14 mouse cellular contexts compared by ENCODE assay signal in genomic region chr7:99826096-99826495, GRCm38 (mm10). TPM values are rescaled to one million over a fixed set of nuclear protein-coding genes. Genes with fewer than 3 reads are reported as not detected.
DNase-seq lines count a peak whose midpoint lies in the region; ATAC-seq and TF ChIP-seq lines count a peak whose summit lies in the region.
"Had no signal": no experiment of that assay in that cellular context is flagged by ENCODE, and none has a peak within 500 bp of the region (broad histone marks: within the 10 kb centered on the region; RNA-seq: fewer than 3 reads in every experiment).

No protein-coding gene starts in this region.

- WGBS in heart, embryonic 12.5 days: 54% methylated on average over 6 of the region's 6 CpGs
- WGBS in heart, adult 2 months: 76% methylated on average over 6 of the region's 6 CpGs
- 65% methylated on average over 6 of the region's 6 CpGs for WGBS in liver, embryonic 11.5 days
- WGBS in bone marrow, adult 2 months: 83% methylated on average over 6 of the region's 6 CpGs
- WGBS in liver, postnatal 0 days (ENCODE audit: insufficient replicate concordance): 68% methylated on average over 6 of the region's 6 CpGs
- WGBS in cerebellum, adult 2 months: 66% methylated on average over 6 of the region's 6 CpGs

- intact Hi-C loops in heart, adult 2 months (cut with DNase I): no loop called here

- TF ChIP-seq EP300 in heart, adult 2 months (IDR thresholded peaks at IDR 0.05; ENCODE audit: insufficient read depth, low read depth, low read length): no peak
- TF ChIP-seq EP300 in liver, postnatal 0 days (IDR thresholded peaks at IDR 0.05; ENCODE audit: low read depth): no peak

- no peak for ATAC-seq in heart, embryonic 12.5 days (ENCODE audit: insufficient number of reproducible peaks, low FRiP score)
- ATAC-seq in liver, embryonic 11.5 days (replicated peaks; ENCODE audit: low FRiP score): no peak
- no peak for ATAC-seq in liver, postnatal 0 days
- ATAC-seq: forebrain, embryonic 16.5 days had no signal

- H3K4me1 ChIP-seq in heart, embryonic 12.5 days (replicated peaks): peaks cover 46% of the 10 kb centered on the region
- H3K4me1 ChIP-seq in heart, adult 2 months (ENCODE audit: control insufficient read depth, insufficient read depth, low read length): peaks cover 2% of the 10 kb centered on the region
- peaks cover 51% of the 10 kb centered on the region for H3K4me1 ChIP-seq in liver, embryonic 11.5 days (replicated peaks; ENCODE audit: control insufficient read depth, insufficient read depth, low read length)
- H3K4me1 ChIP-seq in bone marrow, adult 2 months (ENCODE audit: control insufficient read depth, insufficient read depth, low read length): peaks cover 2% of the 10 kb centered on the region
- H3K4me1 ChIP-seq in liver, postnatal 0 days (ENCODE audit: insufficient read depth): peaks cover 22% of the 10 kb centered on the region
- H3K4me1 ChIP-seq in cerebellum, adult 2 months (ENCODE audit: control insufficient read depth, insufficient read depth, low read length): no peaks in the 10 kb centered on the region

- no peak overlapping the region for H3K9ac ChIP-seq in heart, embryonic 12.5 days
- H3K9ac ChIP-seq in heart, adult 2 months (ENCODE audit: low read depth, low read length): no peak overlapping the region
- H3K9ac ChIP-seq in liver, embryonic 11.5 days (ENCODE audit: low read depth, low read length): no peak overlapping the region
- 0 out of 2 replicates have a peak overlapping the region, but pooled peaks have one; percentile 8 for H3K9ac ChIP-seq in liver, postnatal 0 days (replicated peaks)

- no peak for DNase-seq in heart, adult 2 months
- no peak for DNase-seq in liver, embryonic 11.5 days (ENCODE audit: low spot score)
- DNase-seq in liver: no peak
- DNase-seq in liver, postnatal 0 days: no peak
- DNase-seq in cerebellum, adult 2 months: no peak
- DNase-seq: adrenal gland, postnatal 10 days; cerebellum, adult 9-10 months; midbrain, embryonic 14.5 days; thymus, postnatal 4 days had no signal

- TF ChIP-seq CTCF in heart, adult 2 months (IDR thresholded peaks at IDR 0.05): no peak
- no peak for TF ChIP-seq CTCF in bone marrow, adult 2 months (IDR thresholded peaks at IDR 0.05; ENCODE audit: control insufficient read depth, insufficient read depth, low read length)
- TF ChIP-seq CTCF in liver, postnatal 0 days (IDR thresholded peaks at IDR 0.05; ENCODE audit: low read depth): no peak
- TF ChIP-seq CTCF in cerebellum, adult 2 months (IDR thresholded peaks at IDR 0.05; ENCODE audit: borderline replicate concordance, insufficient read depth, low read depth, low read length): no peak

- no peaks in the 10 kb centered on the region for H3K79me2 ChIP-seq in heart, adult 2 months (replicated peaks; ENCODE audit: control insufficient read depth, insufficient read depth, low read length)

- TF ChIP-seq POLR2A in heart, adult 2 months (IDR thresholded peaks at IDR 0.05; ENCODE audit: insufficient read depth, low read depth, low read length): no peak
- TF ChIP-seq POLR2A in bone marrow, adult 2 months (IDR thresholded peaks at IDR 0.05; ENCODE audit: borderline replicate concordance, control insufficient read depth, low read depth, low read length): no peak
- no peak for TF ChIP-seq POLR2A in cerebellum, adult 2 months (IDR thresholded peaks at IDR 0.05; ENCODE audit: borderline replicate concordance, insufficient read depth, low read length)

- peaks cover 6% of the 10 kb centered on the region; the same call in 1 of the 2 replicates for H3K36me3 ChIP-seq in heart, embryonic 12.5 days
- no peaks in the 10 kb centered on the region for H3K36me3 ChIP-seq in heart, adult 2 months (ENCODE audit: control insufficient read depth, insufficient read depth, low read length)
- H3K36me3 ChIP-seq in liver, embryonic 11.5 days (ENCODE audit: control insufficient read depth, insufficient read depth, low read length): no peaks in the 10 kb centered on the region
- H3K36me3 ChIP-seq in liver, postnatal 0 days (replicated peaks; ENCODE audit: insufficient read depth, low read length): peaks cover 15% of the 10 kb centered on the region; the same call in 1 of the 2 replicates

- no peaks in the 10 kb centered on the region for H3K27me3 ChIP-seq in heart, embryonic 12.5 days (replicated peaks)
- H3K27me3 ChIP-seq in heart, adult 2 months (ENCODE audit: control insufficient read depth, insufficient read depth, low read length): no peaks in the 10 kb centered on the region
- H3K27me3 ChIP-seq in liver, embryonic 11.5 days (replicated peaks; ENCODE audit: control insufficient read depth, insufficient read depth, low read length): no peaks in the 10 kb centered on the region
- no peaks in the 10 kb centered on the region for H3K27me3 ChIP-seq in liver, postnatal 0 days (ENCODE audit: insufficient read depth, low read length)
- no peaks in the 10 kb centered on the region for H3K27me3 ChIP-seq in cerebellum, adult 2 months (ENCODE audit: control insufficient read depth, insufficient read depth, low read length)

- no peaks in the 10 kb centered on the region for H3K9me3 ChIP-seq in heart, embryonic 12.5 days (replicated peaks)
- no peaks in the 10 kb centered on the region for H3K9me3 ChIP-seq in liver, embryonic 11.5 days (ENCODE audit: control insufficient read depth, low read length)
- no peaks in the 10 kb centered on the region for H3K9me3 ChIP-seq in liver, postnatal 0 days (ENCODE audit: low read length)

- H3K4me2 ChIP-seq in heart, embryonic 12.5 days: peak overlapping the region; percentile 50
- H3K4me2 ChIP-seq in liver, embryonic 11.5 days: peak overlapping the region; percentile 70
- peak overlapping the region; percentile 73 for H3K4me2 ChIP-seq in liver, postnatal 0 days (ENCODE audit: low read depth, low read length)

- 0 out of 2 replicates have a peak overlapping the region, but pooled peaks have one; percentile 0 for H3K4me3 ChIP-seq in heart, embryonic 12.5 days
- H3K4me3 ChIP-seq in heart, adult 2 months: no peak overlapping the region
- H3K4me3 ChIP-seq in liver, embryonic 11.5 days (ENCODE audit: low read depth, low read length): 0 out of 2 replicates have a peak overlapping the region, but pooled peaks have one; percentile 17
- no peak overlapping the region for H3K4me3 ChIP-seq in bone marrow, adult 2 months (replicated peaks; ENCODE audit: control insufficient read depth, low read depth, low read length)
- peak overlapping the region; percentile 65 for H3K4me3 ChIP-seq in liver, postnatal 0 days (ENCODE audit: low read depth, low read length)
- no peak overlapping the region for H3K4me3 ChIP-seq in cerebellum, adult 2 months (replicated peaks; ENCODE audit: insufficient read depth, low read depth, low read length)

- H3K27ac ChIP-seq in heart, embryonic 12.5 days (ENCODE audit: poor library complexity, severe bottlenecking): no peak overlapping the region
- no peak overlapping the region for H3K27ac ChIP-seq in heart, adult 2 months
- peak overlapping the region; percentile 83 for H3K27ac ChIP-seq in liver, embryonic 11.5 days (ENCODE audit: low read depth, low read length)
- H3K27ac ChIP-seq in bone marrow, adult 2 months (ENCODE audit: control insufficient read depth, insufficient read depth, low read depth, low read length, poor library complexity): 0 out of 2 replicates have a peak overlapping the region, but pooled peaks have one; percentile 15
- H3K27ac ChIP-seq in liver, postnatal 0 days (ENCODE audit: low read depth): 0 out of 2 replicates have a peak overlapping the region, but pooled peaks have one; percentile 19
- H3K27ac ChIP-seq in cerebellum, adult 2 months (ENCODE audit: insufficient read depth, low read length): no peak overlapping the region

RNA-seq across cellular contexts. Expression of gene Neu3, which starts 2.1 kb away (rescaled TPM):
- polyA plus RNA-seq in heart, embryonic 12.5 days (2016; fragmentation: Nextera tagmentation; extraction: Ambion mirVana): 2.6 and 3.4 TPM in 2 replicates
- 1 to 10 TPM; 4.2 to 4.5 TPM for total RNA-seq in heart, adult 2 months (2021)
- polyA plus RNA-seq in heart, adult 2 months (2012; rRNA removed): 3.1 and 5.8 TPM in 2 replicates
- polyA plus RNA-seq in liver, embryonic 11.5 days (2014; fragmentation: Nextera tagmentation; extraction: Ambion mirVana): 5.4 and 5.9 TPM in 2 replicates
- polyA plus RNA-seq in bone marrow, adult 2 months (2011; ENCODE audit: insufficient read depth, insufficient read length, low replicate concordance, missing spikeins): 4.5 and 5.0 TPM in 2 replicates
- 2.4 and 2.9 TPM in 2 replicates for polyA plus RNA-seq in liver, postnatal 0 days (2015; fragmentation: Nextera tagmentation; extraction: Ambion mirVana)
- 2.9 and 3.1 TPM in 2 replicates for polyA plus RNA-seq in cerebellum, adult 2 months (2012; rRNA removed)

RNA-seq across cellular contexts. Expression of gene Xrra1, which starts 32.8 kb away (rescaled TPM):
- polyA plus RNA-seq in heart, embryonic 12.5 days (2016; fragmentation: Nextera tagmentation; extraction: Ambion mirVana): 0.26 and 0.37 TPM in 2 replicates
- total RNA-seq in heart, adult 2 months (2021): under 1 TPM in 1 of 2 experiments, not detected in 1; 0.10 TPM
- polyA plus RNA-seq in heart, adult 2 months (2012; rRNA removed): 0.14 TPM in 1 of 2 replicates, not detected in the other
- 0.10 and 0.17 TPM in 2 replicates for polyA plus RNA-seq in liver, embryonic 11.5 days (2014; fragmentation: Nextera tagmentation; extraction: Ambion mirVana)
- not detected in 2 replicates for polyA plus RNA-seq in bone marrow, adult 2 months (2011; ENCODE audit: insufficient read depth, insufficient read length, low replicate concordance, missing spikeins)
- polyA plus RNA-seq in liver, postnatal 0 days (2015; fragmentation: Nextera tagmentation; extraction: Ambion mirVana): 0.04 and 0.07 TPM in 2 replicates
- polyA plus RNA-seq in cerebellum, adult 2 months (2012; rRNA removed): 0.34 and 0.59 TPM in 2 replicates
- total RNA-seq: hematopoietic stem cell, adult 5-6 weeks had no signal
- polyA plus RNA-seq: small intestine, adult 2 months had no signal

RNA-seq across cellular contexts. Expression of gene Spcs2, which starts 37.2 kb away (rescaled TPM):
- polyA plus RNA-seq in heart, embryonic 12.5 days (2016; fragmentation: Nextera tagmentation; extraction: Ambion mirVana): 218 and 220 TPM in 2 replicates
- total RNA-seq in heart, adult 2 months (2021): 10 to 100 TPM; 58.8 to 60.9 TPM
- polyA plus RNA-seq in heart, adult 2 months (2012; rRNA removed): 21.0 and 40.0 TPM in 2 replicates
- 301 and 312 TPM in 2 replicates for polyA plus RNA-seq in liver, embryonic 11.5 days (2014; fragmentation: Nextera tagmentation; extraction: Ambion mirVana)
- polyA plus RNA-seq in bone marrow, adult 2 months (2011; ENCODE audit: insufficient read depth, insufficient read length, low replicate concordance, missing spikeins): 42.7 and 59.2 TPM in 2 replicates
- polyA plus RNA-seq in liver, postnatal 0 days (2015; fragmentation: Nextera tagmentation; extraction: Ambion mirVana): 156 and 165 TPM in 2 replicates
- polyA plus RNA-seq in cerebellum, adult 2 months (2012; rRNA removed): 76.8 and 78.5 TPM in 2 replicates

Comparison
In these comparisons a context has a peak if more than half of its experiments do, and no peak if none do; other contexts are left out.
1. H3K4me3 ChIP-seq: peak in heart, embryonic 12.5 days (single experiment), liver, embryonic 11.5 days (single experiment) and liver, postnatal 0 days (single experiment); none in heart, adult 2 months (single experiment), bone marrow, adult 2 months (single experiment) and cerebellum, adult 2 months (single experiment).
2. H3K27ac ChIP-seq: peak in liver, embryonic 11.5 days (single experiment), bone marrow, adult 2 months (single experiment) and liver, postnatal 0 days (single experiment); none in heart, embryonic 12.5 days (single experiment), heart, adult 2 months (single experiment) and cerebellum, adult 2 months (single experiment).
3. Peak in every context shown above with its lines, with median percentiles within 50 percentile points of each other: H3K4me2 ChIP-seq.